Mouse (Mus musculus) CD4-positive, CD25-positive, alpha-beta regulatory T cell, adult 9 weeks (primary cell): ENCODE measurements around the gene Mast2. TPM values are rescaled to one million over a fixed set of nuclear protein-coding genes. Genes with fewer than 3 reads are reported as not detected.

Experiments used
- polyA plus RNA-seq: library from polyadenylated mRNA; unstranded; fragments of 100-300 nt; shearing (Covaris generic); gene quantifications from one replicate; pipeline ENCODE4 v1.2.1, GENCODE M21; 2017

Mast2 gene
- polyA plus RNA-seq = 3.0 TPM

DNA sequence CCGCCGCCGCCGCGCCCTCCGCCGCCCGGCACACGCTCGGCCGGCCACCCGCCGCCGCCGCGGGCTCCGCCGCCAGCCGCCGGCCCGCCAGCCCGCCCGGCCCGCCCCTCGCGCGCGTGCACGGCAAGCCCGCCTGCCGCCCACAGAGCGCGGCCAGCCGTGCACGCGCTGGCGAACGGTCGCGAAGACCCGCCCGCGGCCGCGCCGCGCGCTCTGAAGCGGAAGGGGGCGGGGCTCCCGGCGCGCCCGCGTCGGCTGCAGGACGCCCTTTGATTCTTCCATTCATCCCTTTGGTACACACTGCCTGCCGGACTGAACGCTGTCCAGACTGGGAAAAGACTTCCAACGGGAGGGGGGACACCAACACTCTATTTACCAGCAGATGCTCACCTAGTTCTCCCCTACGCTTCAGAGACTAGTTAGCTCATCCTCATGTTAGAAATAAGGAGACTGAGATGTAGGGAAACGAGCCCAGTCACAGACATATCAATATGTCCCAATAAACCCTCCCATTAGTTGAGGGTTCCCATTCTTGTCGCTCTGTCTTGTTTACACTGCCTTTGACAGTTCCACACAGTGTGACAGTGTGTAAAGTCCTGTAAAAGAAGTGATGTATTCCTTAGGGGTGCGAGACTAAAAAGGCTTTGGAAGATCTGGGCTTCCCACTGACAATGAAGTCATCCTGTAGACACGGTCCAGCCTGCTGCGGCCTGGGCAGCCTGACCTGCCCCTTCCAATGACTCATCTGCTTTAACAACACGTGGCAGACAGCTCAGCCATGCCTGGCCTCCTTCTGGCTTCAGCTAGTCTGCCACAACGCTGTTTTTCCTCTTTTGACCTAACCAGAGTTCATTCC lies at the start of gene Mast2:
TSS of gene Mast2 (minus strand) at position 58 of the 856 bp plus-strand sequence.

DNA sequence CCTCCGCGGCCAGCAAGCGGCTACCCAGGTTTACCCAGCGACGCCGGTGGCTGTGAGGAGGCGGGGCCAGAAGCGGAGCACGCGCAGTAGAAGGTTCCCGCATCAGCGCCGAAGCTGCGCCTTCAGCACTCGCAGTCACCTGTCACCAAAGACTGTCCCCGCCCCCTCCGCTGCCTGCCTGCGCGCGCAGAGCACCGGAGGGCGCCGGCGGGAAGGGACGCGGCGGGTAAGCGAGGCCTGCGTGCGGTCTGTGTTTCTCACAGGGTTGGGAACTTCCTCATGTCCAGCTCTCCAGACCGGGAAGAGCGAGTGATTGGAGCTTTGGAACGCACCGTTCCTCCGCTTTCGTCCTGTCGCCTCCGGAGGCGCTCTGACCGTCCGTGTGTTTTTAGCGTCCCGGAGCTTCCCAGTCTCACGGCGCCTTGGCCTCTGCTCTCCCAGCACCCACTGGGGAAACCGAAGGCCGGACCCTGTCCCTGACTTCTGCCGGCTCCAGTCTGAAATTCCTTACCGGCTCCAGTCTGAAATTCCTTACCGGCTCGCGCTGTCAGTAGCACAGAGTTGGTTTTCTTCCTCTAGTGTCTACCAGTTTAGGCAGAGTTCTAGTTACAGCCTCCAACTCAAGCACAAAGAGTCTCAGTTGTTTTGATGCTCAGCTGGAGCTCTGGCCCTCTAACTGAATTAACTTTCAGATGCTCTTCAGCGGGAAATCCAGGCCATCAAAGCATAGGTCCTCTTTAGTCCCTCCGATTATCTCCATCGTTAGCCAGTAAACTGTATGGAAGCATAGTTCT lies 43.6 kb upstream of the Mast2 start, which contains the start of gene Ipp:
TSS of gene Ipp (plus strand) at position 125 of the 794 bp plus-strand sequence.

Other genes with a start within 250 kb of the Mast2 start
- gene Pik3r3, start 242.6 kb downstream of the Mast2 start, polyA plus RNA-seq = 3.8 TPM
- 21.8 TPM for gene Ipp, start 43.4 kb upstream of the Mast2 start, polyA plus RNA-seq
- gene Tmem69, start 91.8 kb upstream of the Mast2 start, polyA plus RNA-seq = 23.1 TPM
- gene Gpbp1l1, start 93.5 kb upstream of the Mast2 start, polyA plus RNA-seq = 51.8 TPM
- 15.5 TPM for gene Ccdc17, start 132.5 kb upstream of the Mast2 start, polyA plus RNA-seq
- gene Nasp, start 163.8 kb upstream of the Mast2 start, polyA plus RNA-seq = 52.2 TPM
- gene Akr1a1, start 187.5 kb upstream of the Mast2 start, polyA plus RNA-seq = 389 TPM
- gene Prdx1, start 221.4 kb upstream of the Mast2 start, polyA plus RNA-seq = 619 TPM
- 13.1 TPM for gene Mmachc, start 244.2 kb upstream of the Mast2 start, polyA plus RNA-seq
- 22.4 TPM for gene Ccdc163, start 244.3 kb upstream of the Mast2 start, polyA plus RNA-seq